Mouse (Mus musculus): ENCODE data around the gene Celf1.

DNA sequence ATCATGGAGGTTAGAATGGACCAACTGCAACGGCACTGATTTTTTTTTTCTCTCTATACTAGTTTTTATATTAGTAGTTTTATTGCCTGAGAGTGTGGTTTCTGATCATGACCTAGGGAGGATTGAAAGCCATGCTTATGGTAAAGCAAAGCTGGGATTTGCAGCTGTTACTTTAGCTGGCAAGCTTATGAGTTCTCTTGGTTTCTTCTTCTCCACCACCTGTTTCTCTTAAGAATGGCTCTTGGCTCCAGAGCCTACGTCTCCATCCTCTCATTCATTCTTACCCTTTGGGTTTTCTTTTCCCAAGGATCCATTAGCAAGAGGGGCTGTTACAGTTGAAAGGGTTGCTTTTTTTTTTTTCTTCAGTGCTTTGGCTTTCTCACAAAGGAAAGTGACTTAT lies 1.6 kb downstream of the Celf1 start:
- no peak for TF ChIP-seq MAX (IDR thresholded peaks at IDR 0.05; ENCODE audit: low read depth)
- no peak for TF ChIP-seq POLR2A (IDR thresholded peaks at IDR 0.05; ENCODE audit: insufficient read length, low read depth)
- TF ChIP-seq MYOG (IDR thresholded peaks at IDR 0.05; ENCODE audit: control insufficient read depth in 1 of 3, insufficient read depth in 1 of 3, insufficient read length in 2 of 3, low read depth in 2 of 3): peak in 2 of 3 experiments; percentile 30 to 80
- no peak for TF ChIP-seq E2F4 (IDR thresholded peaks at IDR 0.05; ENCODE audit: insufficient read depth)
- TF ChIP-seq TCF12 (IDR thresholded peaks at IDR 0.05; ENCODE audit: insufficient read depth, poor library complexity, severe bottlenecking): peak; percentile 61
- no peak for TF ChIP-seq POLR2AphosphoS2 (IDR thresholded peaks at IDR 0.05; ENCODE audit: insufficient read length, low read depth)
- TF ChIP-seq TCF3 (IDR thresholded peaks at IDR 0.05; ENCODE audit: insufficient read length, low read depth): no peak
- no peak for TF ChIP-seq REST (IDR thresholded peaks at IDR 0.05; ENCODE audit: insufficient read depth, insufficient read length)

Measured in myocyte (in vitro differentiated cells).